1 mouse cellular context compared by ENCODE assay signal in the genomic region with DNA sequence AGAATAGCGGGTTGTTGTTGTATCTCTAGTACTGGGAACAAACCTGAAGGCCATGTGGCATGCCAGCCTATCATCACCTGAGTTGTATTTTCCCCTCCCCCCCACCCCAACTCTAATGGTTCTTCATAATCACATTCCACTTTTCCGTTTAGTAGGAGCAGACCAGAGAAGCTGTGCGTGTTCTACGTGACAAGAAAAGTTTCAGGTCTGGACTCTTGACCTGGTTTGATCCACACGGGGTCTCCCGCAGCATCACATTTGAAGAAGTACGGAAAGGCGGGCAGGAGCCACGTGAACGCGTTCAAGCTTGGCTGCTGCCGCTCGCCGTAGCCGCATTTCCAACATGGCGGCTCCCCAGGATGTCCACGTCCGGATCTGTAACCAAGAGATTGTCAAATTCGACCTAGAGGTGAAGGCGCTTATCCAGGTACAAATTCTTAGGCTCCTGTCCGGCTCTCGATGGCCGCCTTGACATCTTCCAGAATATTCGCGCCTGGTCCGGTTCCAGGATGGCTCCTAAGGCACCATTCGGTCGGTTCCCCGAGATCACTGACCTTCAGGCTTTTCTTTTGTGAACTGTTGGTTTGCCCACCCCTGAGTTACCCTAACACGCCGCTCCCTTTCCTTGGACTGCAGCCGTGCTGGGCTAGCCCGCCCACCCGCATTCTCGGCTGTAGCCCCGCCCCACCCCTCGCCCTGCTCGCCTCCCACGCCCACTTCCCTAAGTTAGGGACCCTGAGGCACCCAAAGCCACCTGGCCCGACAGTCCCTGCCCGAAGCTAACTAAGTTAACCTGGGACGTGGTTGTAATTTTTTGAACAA.
A peak's percentile ranks its signal among the peaks of the same experiment; 100 is the strongest.
TF ChIP-seq lines count a peak whose summit lies in the region.

A gene (plus strand): TSS at position 317 of the 822 bp plus-strand sequence.

TF ChIP-seq in CH12.LX, 34 proteins besides CTCF, POLR2A, EP300 and RAD21 (continued from another document):
- TF ChIP-seq MEF2A (IDR thresholded peaks at IDR 0.05; ENCODE audit: borderline replicate concordance, low read depth, low read length) (peak; percentile 66; the same call in 1 of the 2 replicates), E2F4 (IDR thresholded peaks at IDR 0.05; ENCODE audit: insufficient replicate concordance, low read depth, low read length) (0 out of 2 replicates have a peak, but pooled peaks have one; percentile 37), JUN (IDR thresholded peaks at IDR 0.05; ENCODE audit: insufficient read depth, low read depth, low read length) (no peak), RCOR1 (conservative IDR thresholded peaks at IDR 0.05; ENCODE audit: low read depth, low read length) (peak; percentile 69), ZMIZ1 (IDR thresholded peaks at IDR 0.05; ENCODE audit: low read depth, low read length) (peak; percentile 75), JUND (conservative IDR thresholded peaks at IDR 0.05; ENCODE audit: low read depth, low read length) (no peak), MAFK (IDR thresholded peaks at IDR 0.05; ENCODE audit: insufficient replicate concordance, low read length) (no peak), PAX5 (IDR thresholded peaks at IDR 0.05; ENCODE audit: low read length) (no peak), MYC (IDR thresholded peaks at IDR 0.05; ENCODE audit: low read depth, low read length) (peak; percentile 95), KAT2A (IDR thresholded peaks at IDR 0.05; ENCODE audit: insufficient replicate concordance, low read length) (peak; percentile 52; the same call in 1 of the 2 replicates), SMC3 (IDR thresholded peaks at IDR 0.05; ENCODE audit: low read depth, low read length) (0 out of 2 replicates have a peak, but pooled peaks have one; percentile 9), ZC3H11A (IDR thresholded peaks at IDR 0.05; ENCODE audit: low read depth, low read length) (no peak), HCFC1 (IDR thresholded peaks at IDR 0.05; ENCODE audit: low read depth, low read length) (peak; percentile 83), NELFE (IDR thresholded peaks at IDR 0.05; ENCODE audit: low read depth, low read length) (peak; percentile 72), SIN3A (IDR thresholded peaks at IDR 0.05; ENCODE audit: low read length) (peak; percentile 89), USF1 (IDR thresholded peaks at IDR 0.05; ENCODE audit: low read depth, low read length) (peak; percentile 59), ZKSCAN1 (IDR thresholded peaks at IDR 0.05; ENCODE audit: borderline replicate concordance, low read depth, low read length) (no peak), USF2 (conservative IDR thresholded peaks at IDR 0.05; ENCODE audit: low read depth, low read length) (peak; percentile 10; the same call in 1 of the 2 replicates), TBP (conservative IDR thresholded peaks at IDR 0.05; ENCODE audit: low read depth, low read length) (peak; percentile 68; the same call in 1 of the 2 replicates)
